Mouse (Mus musculus) G1E (cell line): ENCODE results near the gene Shb. TPM values are rescaled to one million over a fixed set of nuclear protein-coding genes. Genes with fewer than 3 reads are reported as not detected.

Experiments
- ATAC-seq: 2 replicates; pipeline ENCODE4 v1.8.0; 2016; ENCODE audit warnings: mild to moderate bottlenecking; ENCODE audit not compliant: insufficient number of reproducible peaks, poor library complexity, low FRiP score, severe bottlenecking; ENCODE audit errors: extremely low read depth
- DNase-seq: peaks from one replicate; pipeline ENCODE4 v3.0.0; 2012; ENCODE audit warnings: low spot score
- H3K27me3 ChIP-seq: 2 replicates; pipeline ENCODE4 v1.6.1; 2012; ENCODE audit warnings: mild to moderate bottlenecking, low read length, inconsistent platforms; ENCODE audit not compliant: insufficient read depth
- H3K36me3 ChIP-seq: replicated peaks from 2 replicates; pipeline ENCODE3; 2012; ENCODE audit warnings: mild to moderate bottlenecking, inconsistent platforms
- H3K4me1 ChIP-seq: 2 replicates; pipeline ENCODE4 v1.6.1; 2012; ENCODE audit warnings: low read depth, low read length, inconsistent platforms, mixed read lengths; ENCODE audit not compliant: insufficient read depth
- H3K4me3 ChIP-seq: 2 replicates; pipeline ENCODE4 v1.5.1; 2012; ENCODE audit warnings: low read depth, mild to moderate bottlenecking, inconsistent platforms, low read length, moderate library complexity, mixed read lengths
- H3K9me3 ChIP-seq: replicated peaks from 2 replicates; pipeline ENCODE4 v1.6.1; 2012; ENCODE audit warnings: inconsistent platforms
- CTCF ChIP-seq: IDR thresholded peaks from 2 replicates; pipeline ENCODE4 v1.5.1; 2012; ENCODE audit warnings: low read depth, low read length, inconsistent platforms, mixed read lengths
- GATA1 ChIP-seq: IDR thresholded peaks from 2 replicates; pipeline ENCODE4 v1.6.1; 2012; ENCODE audit warnings: borderline replicate concordance, low read length, inconsistent platforms, mixed read lengths
- GATA2 ChIP-seq: IDR thresholded peaks from 2 replicates; pipeline ENCODE4 v1.6.1; 2012; ENCODE audit warnings: low read depth, low read length, inconsistent platforms, borderline replicate concordance
- POLR2AphosphoS5 ChIP-seq: IDR thresholded peaks from 2 replicates; pipeline ENCODE4 v1.6.1; 2012; ENCODE audit warnings: low read depth, low read length, inconsistent platforms; ENCODE audit not compliant: insufficient replicate concordance
- TAL1 ChIP-seq: conservative IDR thresholded peaks from 2 replicates; pipeline ENCODE4 v1.6.1; 2012; ENCODE audit warnings: low read depth, low read length, inconsistent platforms, mixed read lengths
- polyA plus RNA-seq: library from polyadenylated mRNA; stranded (reverse); fragments of >175 nt; gene quantifications from 2 replicates; pipeline ENCODE4 v1.2.3, GENCODE M21; 2012
- total RNA-seq, 2 experiments: library from RNA; stranded (forward) in 1 of 2; stranded (reverse) in 1 of 2; fragments of 200-1000 nt in 1 of 2; fragments of >200 nt in 1 of 2; fragmentation: Nextera tagmentation in 1 of 2; gene quantifications; 2 replicates each; pipeline ENCODE4 v1.2.3; 2014 to 2017

Gene Shb
- total and polyA plus RNA-seq, 3 experiments, result not detected

DNA sequence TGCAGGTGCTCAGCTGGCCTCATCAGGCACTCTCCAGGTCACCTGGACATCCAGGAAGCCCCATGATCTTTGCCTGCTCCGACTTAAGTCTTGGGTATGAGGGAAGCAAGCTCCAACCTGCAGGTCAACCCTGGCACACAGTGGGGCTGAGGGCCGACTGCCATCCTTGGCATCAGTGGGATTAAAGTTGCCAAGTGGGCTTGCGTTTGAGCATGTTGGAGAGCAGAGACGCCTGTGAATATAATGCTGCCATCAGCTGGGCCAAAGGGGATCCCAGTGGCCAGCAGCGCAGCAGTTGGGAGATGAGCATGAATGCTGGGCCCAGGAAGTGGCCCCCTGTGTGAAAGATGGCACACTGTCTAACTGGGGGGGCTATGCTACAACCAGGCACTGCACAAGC lies 25.9 kb upstream of the Shb start:
- ATAC-seq (no peak), DNase-seq (no peak)
- Histone ChIP-seq H3K4me1 (no peaks in the 10 kb centered on the region), H3K36me3 (no peaks in the 10 kb centered on the region), H3K27me3 (peaks cover 9% of the 10 kb centered on the region; the same call in 1 of the 2 replicates), H3K4me3 (no peak overlapping the region), H3K9me3 (no peaks in the 10 kb centered on the region)
- TF ChIP-seq TAL1 (no peak), CTCF (no peak), GATA1 (no peak), POLR2AphosphoS5 (no peak), GATA2 (no peak)

- Histone ChIP-seq H3K4me1 (no peaks in the 10 kb centered on the region), H3K9me3 (no peaks in the 10 kb centered on the region), H3K36me3 (no peaks in the 10 kb centered on the region), H3K27me3 (no peaks in the 10 kb centered on the region), H3K4me3 (no peak overlapping the region)
- TF ChIP-seq POLR2AphosphoS5 (no peak), GATA1 (no peak), TAL1 (no peak), CTCF (no peak), GATA2 (no peak)
- ATAC-seq, result no peak
- no peak for DNase-seq
These were observed 20.3 kb upstream of the Shb start for GRCm38 (mm10) chr4:45552571-45552970.

DNA sequence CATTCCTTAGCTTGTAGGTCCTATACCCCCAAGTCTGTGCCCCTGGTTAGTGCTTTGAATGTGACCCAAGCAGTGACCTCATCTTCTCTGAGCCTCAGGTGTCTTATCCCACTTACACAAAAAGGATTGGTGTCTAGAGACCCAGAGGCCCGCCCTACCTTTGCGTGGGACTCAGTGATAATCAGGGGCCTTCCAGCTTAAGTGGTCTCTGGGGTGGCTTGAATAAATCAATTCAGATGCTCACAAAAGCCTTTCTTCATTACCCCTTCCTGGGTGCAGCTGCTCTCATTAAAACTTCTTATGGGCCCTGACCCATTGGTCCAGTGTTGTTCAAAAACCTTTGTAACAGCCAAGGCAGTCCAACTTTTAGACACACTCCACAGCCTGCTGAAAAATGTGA lies 18.7 kb upstream of the Shb start:
- Histone ChIP-seq H3K9me3 (no peaks in the 10 kb centered on the region), H3K36me3 (no peaks in the 10 kb centered on the region), H3K27me3 (no peaks in the 10 kb centered on the region), H3K4me1 (no peaks in the 10 kb centered on the region), H3K4me3 (no peak overlapping the region)
- TF ChIP-seq TAL1, result no peak
- TF ChIP-seq CTCF, result no peak
- no peak for TF ChIP-seq POLR2AphosphoS5
- TF ChIP-seq GATA2, result no peak
- TF ChIP-seq GATA1, result no peak
- DNase-seq, result no peak
- ATAC-seq, result no peak

- TF ChIP-seq TAL1 (no peak), CTCF (no peak), GATA2 (no peak), GATA1 (no peak), POLR2AphosphoS5 (no peak)
- Histone ChIP-seq H3K27me3 (no peaks in the 10 kb centered on the region), H3K4me3 (no peak overlapping the region), H3K9me3 (no peaks in the 10 kb centered on the region), H3K36me3 (no peaks in the 10 kb centered on the region), H3K4me1 (no peaks in the 10 kb centered on the region)
- ATAC-seq (no peak), DNase-seq (no peak)
These were observed 17.2 kb upstream of the Shb start for GRCm38 (mm10) chr4:45549514-45549913.

DNA sequence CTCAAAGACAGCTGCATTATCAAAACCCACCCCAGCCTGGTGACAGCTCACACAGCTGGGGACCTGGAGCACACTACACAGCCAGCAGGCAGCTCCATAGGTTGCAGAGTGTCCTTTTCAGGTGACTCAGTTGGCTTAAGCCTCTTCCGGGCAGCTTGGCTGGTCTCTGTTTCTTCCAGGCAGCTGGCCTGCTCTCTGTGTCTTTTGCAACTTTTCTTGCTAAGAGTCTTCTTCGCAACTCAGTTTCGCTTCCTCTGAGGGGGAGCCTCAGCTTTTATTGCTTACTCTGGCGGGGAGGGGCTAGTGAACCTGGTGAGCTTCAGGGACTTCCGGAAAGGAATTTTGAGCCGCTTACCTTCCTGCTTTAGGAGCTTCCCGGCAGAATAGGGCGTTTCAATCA lies 13.6 kb upstream of the Shb start:
- H3K36me3 ChIP-seq, result no peaks in the 10 kb centered on the region
- no peaks in the 10 kb centered on the region for H3K9me3 ChIP-seq
- no peaks in the 10 kb centered on the region for H3K4me1 ChIP-seq
- no peak overlapping the region for H3K4me3 ChIP-seq
- TF ChIP-seq GATA2 (no peak), CTCF (no peak), GATA1 (no peak)
- ATAC-seq, result no peak
- no peaks in the 10 kb centered on the region for H3K27me3 ChIP-seq
- DNase-seq, result no peak

- ATAC-seq, result no peak
- Histone ChIP-seq H3K27me3 (no peaks in the 10 kb centered on the region), H3K36me3 (no peaks in the 10 kb centered on the region), H3K9me3 (no peaks in the 10 kb centered on the region), H3K4me1 (no peaks in the 10 kb centered on the region), H3K4me3 (no peak overlapping the region)
- DNase-seq, result no peak
- no peak for TF ChIP-seq GATA1
- no peak for TF ChIP-seq POLR2AphosphoS5
- no peak for TF ChIP-seq GATA2
- TF ChIP-seq CTCF, result no peak
- no peak for TF ChIP-seq TAL1
These were observed 11.3 kb upstream of the Shb start for GRCm38 (mm10) chr4:45543481-45544051.
